In the genomic region with DNA sequence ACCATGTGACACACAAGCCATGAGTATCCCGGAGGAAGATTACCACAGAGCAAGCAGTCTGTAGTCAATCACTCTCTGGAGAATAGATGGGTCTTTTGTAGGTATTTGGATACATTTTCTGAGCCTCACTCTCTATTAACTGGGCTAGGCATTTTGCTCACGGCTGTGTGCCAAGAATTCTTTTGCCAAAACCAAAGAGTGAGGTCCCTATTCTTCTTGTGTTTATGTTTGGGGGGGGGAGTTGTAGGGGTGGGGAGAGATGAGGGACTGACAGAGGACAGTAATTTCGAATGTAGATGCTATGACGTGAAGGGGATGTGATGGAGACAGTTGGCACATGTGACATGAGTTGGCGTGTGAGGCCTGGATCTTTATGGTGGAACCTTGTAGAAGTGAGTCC, we compare ENCODE assay signal across 23 mouse cellular contexts. TPM values are rescaled to one million over a fixed set of nuclear protein-coding genes. Genes with fewer than 3 reads are reported as not detected.
DNase-seq lines count a peak whose midpoint lies in the region; ATAC-seq and TF ChIP-seq lines count a peak whose summit lies in the region.
"Had no signal": no experiment of that assay in that cellular context is flagged by ENCODE, and none has a peak within 500 bp of the region (broad histone marks: within the 10 kb centered on the region; RNA-seq: fewer than 3 reads in every experiment).

No protein-coding gene starts in this region.

- H3K9me3 ChIP-seq in hindbrain, postnatal 0 days (ENCODE audit: low read length): no peaks in the 10 kb centered on the region
- H3K9me3 ChIP-seq in hindbrain, embryonic 14.5 days (ENCODE audit: control insufficient read depth, low read length): no peaks in the 10 kb centered on the region
- peaks cover 4% of the 10 kb centered on the region; the same call in 1 of the 2 replicates for H3K9me3 ChIP-seq in limb, embryonic 12.5 days
- H3K9me3 ChIP-seq: liver, embryonic 12.5 days had no signal

- 39% methylated on average over 5 of the region's 5 CpGs for WGBS in hindbrain, postnatal 0 days
- 64% methylated on average over 5 of the region's 5 CpGs for WGBS in hindbrain, embryonic 14.5 days
- WGBS in limb, embryonic 12.5 days: 41% methylated on average over 5 of the region's 5 CpGs

- TF ChIP-seq CTCF in hindbrain, postnatal 0 days (IDR thresholded peaks at IDR 0.05; ENCODE audit: low read depth): no peak
- TF ChIP-seq CTCF in brain, embryonic 14.5 days (IDR thresholded peaks at IDR 0.05; ENCODE audit: borderline replicate concordance, extremely low read depth, insufficient read depth, insufficient read length): no peak

- no peak overlapping the region for H3K9ac ChIP-seq in hindbrain, postnatal 0 days (replicated peaks; ENCODE audit: low read length)
- no peak overlapping the region for H3K9ac ChIP-seq in hindbrain, embryonic 14.5 days
- no peak overlapping the region for H3K9ac ChIP-seq in limb, embryonic 12.5 days (replicated peaks)
- H3K9ac ChIP-seq: liver, embryonic 12.5 days had no signal

- H3K4me2 ChIP-seq in hindbrain, postnatal 0 days (ENCODE audit: low read depth, low read length): no peak overlapping the region
- no peak overlapping the region for H3K4me2 ChIP-seq in hindbrain, embryonic 14.5 days (replicated peaks)
- peak overlapping the region; percentile 52 for H3K4me2 ChIP-seq in limb, embryonic 12.5 days
- H3K4me2 ChIP-seq: liver, embryonic 12.5 days had no signal

- H3K4me1 ChIP-seq in hindbrain, postnatal 0 days (ENCODE audit: insufficient read depth, low read length): peaks cover 14% of the 10 kb centered on the region
- peaks cover 20% of the 10 kb centered on the region for H3K4me1 ChIP-seq in hindbrain, embryonic 14.5 days (replicated peaks; ENCODE audit: control insufficient read depth, insufficient read depth, low read length)
- H3K4me1 ChIP-seq in limb, embryonic 12.5 days (replicated peaks): peaks cover 25% of the 10 kb centered on the region
- H3K4me1 ChIP-seq: liver, embryonic 12.5 days had no signal

- no peak for ATAC-seq in hindbrain, postnatal 0 days
- ATAC-seq in hindbrain, embryonic 14.5 days (ENCODE audit: low FRiP score): no peak
- ATAC-seq in limb, embryonic 12.5 days (ENCODE audit: insufficient number of reproducible peaks, insufficient read depth, low FRiP score, low TSS enrichment, low read depth): no peak
- ATAC-seq: intestine, postnatal 0 days; liver, embryonic 12.5 days; lung, postnatal 0 days had no signal

- H3K27ac ChIP-seq in hindbrain, postnatal 0 days: peak overlapping the region; percentile 65
- H3K27ac ChIP-seq in hindbrain, embryonic 14.5 days: no peak overlapping the region
- no peak overlapping the region for H3K27ac ChIP-seq in limb, embryonic 12.5 days
- H3K27ac ChIP-seq: embryonic facial prominence, embryonic 13.5 days; heart, adult 2 months; liver, embryonic 12.5 days had no signal

- no peaks in the 10 kb centered on the region for H3K36me3 ChIP-seq in hindbrain, postnatal 0 days (ENCODE audit: insufficient read depth, low read length)
- no peaks in the 10 kb centered on the region for H3K36me3 ChIP-seq in hindbrain, embryonic 14.5 days (replicated peaks; ENCODE audit: control insufficient read depth, insufficient read depth)
- H3K36me3 ChIP-seq in limb, embryonic 12.5 days: no peaks in the 10 kb centered on the region
- H3K36me3 ChIP-seq: embryonic facial prominence, embryonic 13.5 days; liver, embryonic 12.5 days had no signal

- no peaks in the 10 kb centered on the region for H3K27me3 ChIP-seq in hindbrain, postnatal 0 days (ENCODE audit: insufficient read depth, low read length)
- no peaks in the 10 kb centered on the region for H3K27me3 ChIP-seq in hindbrain, embryonic 14.5 days (ENCODE audit: control insufficient read depth, insufficient read depth, low read length)
- peaks cover 28% of the 10 kb centered on the region for H3K27me3 ChIP-seq in limb, embryonic 12.5 days
- H3K27me3 ChIP-seq: embryonic facial prominence, embryonic 13.5 days; liver, embryonic 12.5 days had no signal

- no peak for TF ChIP-seq POLR2A in brain, embryonic 14.5 days (IDR thresholded peaks at IDR 0.05; ENCODE audit: borderline replicate concordance, extremely low read depth, insufficient read depth, insufficient read length, poor library complexity, severe bottlenecking)

- no peak for DNase-seq in hindbrain, postnatal 0 days (ENCODE audit: low spot score)
- DNase-seq in hindbrain, embryonic 14.5 days (ENCODE audit: low spot score): no peak
- peak; percentile 66 for DNase-seq in Muller cell, postnatal 12 days (ENCODE audit: inconsistent ontology term)
- peak; percentile 53 for DNase-seq in brain, embryonic 14.5 days (ENCODE audit: low read depth)
- no peak for DNase-seq in adrenal gland, adult 2 months
- no peak for DNase-seq in layer of hippocampus, postnatal 25 days (ENCODE audit: extremely low spot score in 1 of 2, low spot score in 1 of 2)
- DNase-seq: adrenal gland, postnatal 10 days; gastrocnemius, postnatal 25 days; heart, adult 2 months; heart, postnatal 4 days; kidney, postnatal 10 days had no signal

- H3K4me3 ChIP-seq in hindbrain, postnatal 0 days (ENCODE audit: low read length): no peak overlapping the region
- H3K4me3 ChIP-seq in hindbrain, embryonic 14.5 days (replicated peaks; ENCODE audit: low read length): no peak overlapping the region
- no peak overlapping the region for H3K4me3 ChIP-seq in limb, embryonic 12.5 days (replicated peaks)
- H3K4me3 ChIP-seq: embryonic facial prominence, embryonic 13.5 days; heart, adult 2 months; liver, embryonic 12.5 days; myocyte had no signal

RNA-seq across cellular contexts. Expression of a gene that starts 47.9 kb away (rescaled TPM):
- total RNA-seq in hindbrain, postnatal 0 days (2014; rRNA removed): 53.2 and 60.5 TPM in 2 replicates
- polyA plus RNA-seq in hindbrain, postnatal 0 days (2015; fragmentation: Nextera tagmentation; extraction: Ambion mirVana): 143 and 153 TPM in 2 replicates
- 72.8 and 74.1 TPM in 2 replicates for polyA plus RNA-seq in hindbrain, embryonic 14.5 days (2014; fragmentation: Nextera tagmentation; extraction: Ambion mirVana)
- 14.4 and 23.1 TPM in 2 replicates for polyA plus RNA-seq in brain, embryonic 14.5 days (2012; rRNA removed)
- polyA plus RNA-seq in limb, embryonic 12.5 days (2016; fragmentation: Nextera tagmentation; extraction: Ambion mirVana): 3.8 and 4.1 TPM in 2 replicates
- total RNA-seq in adrenal gland, adult 2 months (2021): 10 to 100 TPM; 36.0 to 42.7 TPM
- polyA plus RNA-seq in adrenal gland, adult 2 months (2012; rRNA removed): 31.1 and 34.0 TPM in 2 replicates
- 100 to 1,000 TPM in 1 of 2 experiments, 10 to 100 TPM in 1; 97.2 to 104 TPM for total RNA-seq in layer of hippocampus, postnatal 25 days (2021)

RNA-seq across cellular contexts. Expression of a gene that starts 53.3 kb away (rescaled TPM):
- total RNA-seq in hindbrain, postnatal 0 days (2014; rRNA removed): not detected in 2 replicates
- not detected in 2 replicates for polyA plus RNA-seq in hindbrain, postnatal 0 days (2015; fragmentation: Nextera tagmentation; extraction: Ambion mirVana)
- not detected in 2 replicates for polyA plus RNA-seq in hindbrain, embryonic 14.5 days (2014; fragmentation: Nextera tagmentation; extraction: Ambion mirVana)
- not detected in 2 replicates for polyA plus RNA-seq in brain, embryonic 14.5 days (2012; rRNA removed)
- polyA plus RNA-seq in limb, embryonic 12.5 days (2016; fragmentation: Nextera tagmentation; extraction: Ambion mirVana): not detected in 2 replicates
- total RNA-seq in adrenal gland, adult 2 months (2021): not detected
- not detected in 2 replicates for polyA plus RNA-seq in adrenal gland, adult 2 months (2012; rRNA removed)
- not detected for total RNA-seq in layer of hippocampus, postnatal 25 days (2021)
- total RNA-seq: gastrocnemius, postnatal 25 days; heart, adult 2 months; heart, postnatal 4 days; layer of hippocampus, adult 18-20 months; left cerebral cortex, adult 18-20 months; left cerebral cortex, postnatal 36 days; megakaryocyte, adult 5-6 weeks had no signal
- polyA plus RNA-seq: embryonic facial prominence, embryonic 13.5 days; heart, adult 2 months; heart, embryonic 14.5 days; intestine, postnatal 0 days; liver, embryonic 12.5 days; lung, postnatal 0 days; midbrain, embryonic 14.5 days; myocyte had no signal

Comparison
In these comparisons a context has a peak if more than half of its experiments do, and no peak if none do; other contexts are left out.
1. DNase-seq: peak in Muller cell, postnatal 12 days (single experiment) and brain, embryonic 14.5 days (single experiment); none in hindbrain, postnatal 0 days (single experiment), hindbrain, embryonic 14.5 days (single experiment), adrenal gland, adult 2 months (single experiment) and layer of hippocampus, postnatal 25 days (0 of 2).